Mouse (Mus musculus): Measurements from ENCODE around the gene Fbxl3.

Gene Fbxl3

DNA sequence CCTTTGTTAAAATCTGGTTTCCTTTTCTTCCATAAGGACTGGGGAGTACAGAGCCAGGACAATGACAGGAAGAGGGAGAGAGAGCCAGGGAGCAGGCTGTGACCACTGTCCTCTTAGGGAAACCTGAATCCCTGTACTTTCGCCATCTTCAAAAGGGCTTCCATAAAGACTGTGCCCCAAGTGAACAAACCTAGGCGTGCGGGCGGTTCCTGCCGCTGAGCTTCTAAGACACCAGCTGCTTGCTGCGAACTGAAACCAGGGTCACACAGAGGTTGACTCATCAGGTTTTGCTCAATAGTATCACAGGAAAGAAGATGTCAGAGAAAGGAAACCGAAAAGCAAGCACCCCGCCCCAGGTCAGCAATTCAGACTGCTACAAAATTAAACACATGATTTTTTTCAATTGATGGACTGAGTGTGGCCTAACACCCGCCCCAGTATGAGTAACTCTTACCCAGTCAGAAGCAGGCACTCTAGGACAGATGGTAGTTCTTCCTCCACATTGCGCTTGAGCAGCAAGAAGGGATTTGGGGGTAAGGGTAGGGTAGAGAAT lies 66.0 kb downstream of the Fbxl3 start:
- DNase-seq, result no peak

Measured in cerebellum, adult 18-20 months (tissue).